Mouse (Mus musculus): ENCODE measurements around the gene Fbl. TPM values are rescaled to one million over a fixed set of nuclear protein-coding genes. Genes with fewer than 3 reads are reported as not detected.
A peak's percentile ranks its signal among the peaks of the same experiment; 100 is the strongest.

The Fbl gene
- polyA plus RNA-seq, 1 experiment from 2014 or later: 134 TPM

- ATAC-seq (ENCODE audit: low FRiP score, low read depth): no peak
- 10% methylated on average over 9 of the region's 9 CpGs for WGBS
- Histone ChIP-seq H3K9ac (replicated peaks) (peak overlapping the region; percentile 64), H3K36me3 (no peaks in the 10 kb centered on the region), H3K27ac (replicated peaks) (peak overlapping the region; percentile 54), H3K4me1 (peaks cover 26% of the 10 kb centered on the region), H3K4me2 (replicated peaks) (peak overlapping the region; percentile 94), H3K4me3 (peak overlapping the region; percentile 83), H3K27me3 (no peaks in the 10 kb centered on the region), H3K9me3 (no peaks in the 10 kb centered on the region)
Measured at GRCm38 (mm10) chr7:28168320-28169115, 992 bp upstream of the Fbl start.

GRCm38 (mm10) chr7:28175358-28175757 lies 5.8 kb downstream of the Fbl start:
- Histone ChIP-seq H3K27ac (replicated peaks) (no peak overlapping the region), H3K4me1 (peaks cover 15% of the 10 kb centered on the region), H3K4me3 (no peak overlapping the region), H3K27me3 (no peaks in the 10 kb centered on the region), H3K4me2 (replicated peaks) (no peak overlapping the region), H3K9me3 (no peaks in the 10 kb centered on the region), H3K9ac (replicated peaks) (no peak overlapping the region), H3K36me3 (peaks cover 35% of the 10 kb centered on the region)
- WGBS: 86% methylated on average over 4 of the region's 4 CpGs
- no peak for ATAC-seq (ENCODE audit: low FRiP score, low read depth)

- Histone ChIP-seq H3K4me3 (peak within 1 kb of the TSS; percentile 73), H3K27ac (replicated peaks) (peak within 1 kb of the TSS; percentile 98), H3K4me1 (peaks cover 14% of the 10 kb centered on the region), H3K36me3 (peaks cover 67% of the 10 kb centered on the region), H3K9me3 (no peaks in the 10 kb centered on the region), H3K27me3 (no peaks in the 10 kb centered on the region), H3K9ac (replicated peaks) (peak within 1 kb of the TSS; percentile 90), H3K4me2 (replicated peaks) (peak within 1 kb of the TSS; percentile 77)
- peak; percentile 84 for ATAC-seq (ENCODE audit: low FRiP score, low read depth)
- WGBS: under 1% methylated on average over 25 of the region's 25 CpGs
Measured at GRCm38 (mm10) chr7:28179228-28179627, 9.7 kb downstream of the Fbl start, which contains the start of gene Dyrk1b. Gene Dyrk1b, plus strand, starts transcription at chr7:28179469.

- Histone ChIP-seq H3K4me3 (peak overlapping the region; percentile 73), H3K4me1 (peaks cover 14% of the 10 kb centered on the region), H3K9me3 (no peaks in the 10 kb centered on the region), H3K36me3 (peaks cover 71% of the 10 kb centered on the region), H3K27me3 (no peaks in the 10 kb centered on the region), H3K4me2 (replicated peaks) (peak overlapping the region; percentile 77), H3K27ac (replicated peaks) (peak overlapping the region; percentile 98), H3K9ac (replicated peaks) (peak overlapping the region; percentile 90)
- WGBS: under 1% methylated on average over 22 of the region's 56 CpGs
- peak; percentile 95 for ATAC-seq (ENCODE audit: low FRiP score, low read depth)
Measured at GRCm38 (mm10) chr7:28179741-28180377, 10.3 kb downstream of the Fbl start.

GRCm38 (mm10) chr7:28180890-28181289 lies 11.4 kb downstream of the Fbl start:
- peak overlapping the region; percentile 77 for H3K4me2 ChIP-seq (replicated peaks)
- H3K4me3 ChIP-seq: peak overlapping the region; percentile 73
- H3K9ac ChIP-seq (replicated peaks): peak overlapping the region; percentile 90
- no peaks in the 10 kb centered on the region for H3K9me3 ChIP-seq
- H3K36me3 ChIP-seq: peaks cover 71% of the 10 kb centered on the region
- H3K27ac ChIP-seq (replicated peaks): no peak overlapping the region
- 73% methylated on average over 5 of the region's 5 CpGs for WGBS
- H3K27me3 ChIP-seq: no peaks in the 10 kb centered on the region
- H3K4me1 ChIP-seq: peaks cover 14% of the 10 kb centered on the region
- ATAC-seq (ENCODE audit: low FRiP score, low read depth): no peak

GRCm38 (mm10) chr7:28181376-28181775 lies 11.9 kb downstream of the Fbl start:
- peaks cover 71% of the 10 kb centered on the region for H3K36me3 ChIP-seq
- peaks cover 14% of the 10 kb centered on the region for H3K4me1 ChIP-seq
- no peak overlapping the region for H3K27ac ChIP-seq (replicated peaks)
- peak overlapping the region; percentile 77 for H3K4me2 ChIP-seq (replicated peaks)
- no peaks in the 10 kb centered on the region for H3K9me3 ChIP-seq
- ATAC-seq (ENCODE audit: low FRiP score, low read depth): no peak
- peak overlapping the region; percentile 73; the same call in 1 of the 2 replicates for H3K4me3 ChIP-seq
- peak overlapping the region; percentile 17; the same call in 1 of the 2 replicates for H3K9ac ChIP-seq (replicated peaks)
- no peaks in the 10 kb centered on the region for H3K27me3 ChIP-seq
- 98% methylated on average over 12 of the region's 12 CpGs for WGBS

GRCm38 (mm10) chr7:28182320-28182719 lies 12.8 kb downstream of the Fbl start:
- Histone ChIP-seq H3K4me3 (no peak overlapping the region), H3K4me1 (peaks cover 14% of the 10 kb centered on the region), H3K27ac (replicated peaks) (no peak overlapping the region), H3K9ac (replicated peaks) (no peak overlapping the region), H3K36me3 (peaks cover 72% of the 10 kb centered on the region), H3K4me2 (replicated peaks) (no peak overlapping the region), H3K9me3 (no peaks in the 10 kb centered on the region), H3K27me3 (no peaks in the 10 kb centered on the region)
- no peak for ATAC-seq (ENCODE audit: low FRiP score, low read depth)
- WGBS: 97% methylated on average over 22 of the region's 22 CpGs

- peak; percentile 35; the same call in 1 of the 2 replicates for ATAC-seq (ENCODE audit: low FRiP score, low read depth)
- Histone ChIP-seq H3K9ac (replicated peaks) (no peak overlapping the region), H3K27me3 (no peaks in the 10 kb centered on the region), H3K9me3 (no peaks in the 10 kb centered on the region), H3K36me3 (peaks cover 98% of the 10 kb centered on the region), H3K4me1 (peaks cover 7% of the 10 kb centered on the region), H3K27ac (replicated peaks) (no peak overlapping the region), H3K4me2 (replicated peaks) (no peak overlapping the region), H3K4me3 (no peak overlapping the region)
- 95% methylated on average over 14 of the region's 14 CpGs for WGBS
Measured at GRCm38 (mm10) chr7:28185884-28186283, 16.4 kb downstream of the Fbl start.

GRCm38 (mm10) chr7:28186631-28187030 lies 17.1 kb downstream of the Fbl start:
- H3K9me3 ChIP-seq: no peaks in the 10 kb centered on the region
- ATAC-seq (ENCODE audit: low FRiP score, low read depth): no peak
- H3K9ac ChIP-seq (replicated peaks): no peak overlapping the region
- H3K36me3 ChIP-seq: peaks cover 100% of the 10 kb centered on the region
- no peak overlapping the region for H3K4me2 ChIP-seq (replicated peaks)
- WGBS: 93% methylated on average over 8 of the region's 8 CpGs
- no peaks in the 10 kb centered on the region for H3K27me3 ChIP-seq
- no peaks in the 10 kb centered on the region for H3K4me1 ChIP-seq
- no peak overlapping the region for H3K27ac ChIP-seq (replicated peaks)
- no peak overlapping the region for H3K4me3 ChIP-seq

- no peak for ATAC-seq (ENCODE audit: low FRiP score, low read depth)
- Histone ChIP-seq H3K4me3 (no peak overlapping the region), H3K36me3 (peaks cover 85% of the 10 kb centered on the region), H3K27me3 (no peaks in the 10 kb centered on the region), H3K4me1 (no peaks in the 10 kb centered on the region), H3K27ac (replicated peaks) (no peak overlapping the region), H3K4me2 (replicated peaks) (no peak overlapping the region), H3K9ac (replicated peaks) (no peak overlapping the region), H3K9me3 (no peaks in the 10 kb centered on the region)
- WGBS: 91% methylated on average over 3 of the region's 3 CpGs
Measured at GRCm38 (mm10) chr7:28191489-28191888, 22.0 kb downstream of the Fbl start.

- H3K4me1 ChIP-seq: no peaks in the 10 kb centered on the region
Measured at GRCm38 (mm10) chr7:28191903-28192302, 22.4 kb downstream of the Fbl start.

GRCm38 (mm10) chr7:28195414-28196098 lies 26.0 kb downstream of the Fbl start:
- Histone ChIP-seq H3K4me2 (replicated peaks) (no peak overlapping the region), H3K9me3 (no peaks in the 10 kb centered on the region), H3K27ac (replicated peaks) (no peak overlapping the region), H3K27me3 (no peaks in the 10 kb centered on the region), H3K4me3 (no peak overlapping the region), H3K4me1 (no peaks in the 10 kb centered on the region), H3K36me3 (peaks cover 55% of the 10 kb centered on the region), H3K9ac (replicated peaks) (no peak overlapping the region)
- ATAC-seq (ENCODE audit: low FRiP score, low read depth): no peak
- 92% methylated on average over 5 of the region's 5 CpGs for WGBS

More at GRCm38 (mm10) chr7:28191903-28192302, 22.4 kb downstream of the Fbl start:
- Histone ChIP-seq H3K9me3 (no peaks in the 10 kb centered on the region), H3K27me3 (no peaks in the 10 kb centered on the region), H3K4me2 (replicated peaks) (no peak overlapping the region), H3K9ac (replicated peaks) (no peak overlapping the region), H3K27ac (replicated peaks) (no peak overlapping the region), H3K36me3 (peaks cover 81% of the 10 kb centered on the region), H3K4me3 (no peak overlapping the region)
- 93% methylated on average over 1 of the region's 1 CpGs for WGBS
- no peak for ATAC-seq (ENCODE audit: low FRiP score, low read depth)

All from midbrain, embryonic 12.5 days (tissue).